Mouse (Mus musculus) brain, embryonic 14.5 days (tissue): Measurements from ENCODE around the gene Col5a3.

ENCODE experiments used
- CTCF ChIP-seq: fragments of 200-500 bp; IDR thresholded peaks from 2 replicates; pipeline ENCODE4 v1.5.1; 2012; ENCODE audit warnings: inconsistent platforms, mild to moderate bottlenecking, moderate library complexity, borderline replicate concordance; ENCODE audit not compliant: insufficient read depth, insufficient read length; ENCODE audit errors: extremely low read depth
- POLR2A ChIP-seq: fragments of 200-500 bp; IDR thresholded peaks from 2 replicates; pipeline ENCODE4 v1.6.1; 2012; ENCODE audit warnings: mild to moderate bottlenecking, inconsistent platforms, borderline replicate concordance; ENCODE audit not compliant: poor library complexity, insufficient read depth, insufficient read length, severe bottlenecking; ENCODE audit errors: extremely low read depth

DNA sequence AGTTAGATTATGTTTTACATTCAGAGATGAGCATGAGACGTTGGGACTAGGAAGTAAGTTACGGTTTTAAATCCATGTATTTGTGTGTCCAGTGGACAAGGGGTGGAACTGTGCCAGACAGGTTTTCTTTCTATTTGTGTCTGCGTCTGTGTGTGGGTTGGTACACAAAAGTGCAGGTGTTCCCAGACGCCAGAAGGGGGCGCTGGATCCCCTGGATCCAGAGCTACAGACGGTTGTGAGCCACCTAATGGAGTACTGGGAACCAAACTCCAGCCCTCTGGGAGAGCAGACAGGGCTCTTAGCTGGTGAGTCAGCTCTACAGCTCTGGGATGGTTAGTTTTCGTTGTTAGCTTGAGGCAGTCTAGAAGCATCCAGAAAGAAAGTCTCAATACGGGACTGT is 26.9 kb downstream of the Col5a3 start:
- TF ChIP-seq CTCF (no peak), POLR2A (no peak)
